Mouse (Mus musculus) retina, postnatal 7 days (tissue): ENCODE data around the gene Tyr.
"Not testable (repeated sequence)": the region's sequence is repeated elsewhere in the genome, so short reads cannot be mapped to it uniquely, and the experiment has no call there.

Source experiments
- DNase-seq: peaks from one replicate; pipeline ENCODE4 v3.0.0-alpha.2; 2012; ENCODE audit warnings: low read depth, low spot score

The Tyr gene

GRCm38 (mm10) chr7:87493412-87493811, at the start of gene Tyr:
Gene Tyr (minus strand): TSS chr7:87493512.
- DNase-seq: no peak

- no peak for DNase-seq
These were observed 45.7 kb upstream of the Tyr start for GRCm38 (mm10) chr7:87539031-87539430.

GRCm38 (mm10) chr7:87494124-87494682, 891 bp upstream of the Tyr start:
- DNase-seq: no peak

- DNase-seq: no peak
These were observed 5.3 kb downstream of the Tyr start for GRCm38 (mm10) chr7:87488024-87488423.

GRCm38 (mm10) chr7:87413271-87413670, 80.0 kb downstream of the Tyr start:
- DNase-seq: no peak

GRCm38 (mm10) chr7:87411373-87411772, 81.9 kb downstream of the Tyr start:
- DNase-seq: not testable (repeated sequence)

- DNase-seq: no peak
These were observed 96.3 kb downstream of the Tyr start for GRCm38 (mm10) chr7:87397023-87397422.

- no peak for DNase-seq
These were observed 118.4 kb downstream of the Tyr start for GRCm38 (mm10) chr7:87374935-87375334.
